Mouse (Mus musculus): Measurements from ENCODE around the gene Aox1.

Gene Aox1

GRCm38 (mm10) chr1:58107066-58107465 is 77.3 kb downstream of the Aox1 start:
- DNase-seq (ENCODE audit: low spot score in 2 of 2) = no peak

GRCm38 (mm10) chr1:58110241-58110640 is 80.5 kb downstream of the Aox1 start:
- no peak for DNase-seq (ENCODE audit: low spot score in 2 of 2)

GRCm38 (mm10) chr1:58111315-58111714 is 81.6 kb downstream of the Aox1 start:
- DNase-seq (ENCODE audit: low spot score in 2 of 2) = no peak

- DNase-seq (ENCODE audit: low spot score in 2 of 2) = peak; percentile 70 to 86
Observed at GRCm38 (mm10) chr1:58112880-58113279, 83.1 kb downstream of the Aox1 start, which contains the start of gene Aox3. TSS of gene Aox3 (plus strand) at chr1:58113130.

GRCm38 (mm10) chr1:58113441-58113840 is 83.7 kb downstream of the Aox1 start:
- no peak for DNase-seq (ENCODE audit: low spot score in 2 of 2)

- DNase-seq (ENCODE audit: low spot score in 2 of 2) = no peak
Observed at GRCm38 (mm10) chr1:58114021-58114560, 84.4 kb downstream of the Aox1 start.

- no peak for DNase-seq (ENCODE audit: low spot score in 2 of 2)
Observed at GRCm38 (mm10) chr1:58114666-58115375, 85.1 kb downstream of the Aox1 start.

- no peak for DNase-seq (ENCODE audit: low spot score in 2 of 2)
Observed at GRCm38 (mm10) chr1:58118231-58118630, 88.5 kb downstream of the Aox1 start.

GRCm38 (mm10) chr1:58124901-58125300 is 95.2 kb downstream of the Aox1 start:
- no peak for DNase-seq (ENCODE audit: low spot score in 2 of 2)

GRCm38 (mm10) chr1:58137891-58138290 is 108.2 kb downstream of the Aox1 start:
- DNase-seq (ENCODE audit: low spot score in 2 of 2) = no peak

- no peak for DNase-seq (ENCODE audit: low spot score in 2 of 2)
Observed at GRCm38 (mm10) chr1:58138986-58139385, 109.3 kb downstream of the Aox1 start.

- no peak for DNase-seq (ENCODE audit: low spot score in 2 of 2)
Observed at GRCm38 (mm10) chr1:58140607-58141006, 110.9 kb downstream of the Aox1 start.

GRCm38 (mm10) chr1:58144384-58145069 is 114.8 kb downstream of the Aox1 start:
- DNase-seq (ENCODE audit: low spot score in 2 of 2) = peak; percentile 43 to 73

GRCm38 (mm10) chr1:58146026-58146425 is 116.3 kb downstream of the Aox1 start:
- DNase-seq (ENCODE audit: low spot score in 2 of 2) = no peak

GRCm38 (mm10) chr1:58147776-58148175 is 118.0 kb downstream of the Aox1 start:
- DNase-seq (ENCODE audit: low spot score in 2 of 2) = no peak

GRCm38 (mm10) chr1:58152247-58152646 is 122.5 kb downstream of the Aox1 start:
- DNase-seq (ENCODE audit: low spot score in 2 of 2) = no peak
